Mouse (Mus musculus) kidney, postnatal 0 days (tissue): ENCODE results near the gene Mrpl14. TPM values are rescaled to one million over a fixed set of nuclear protein-coding genes. Genes with fewer than 3 reads are reported as not detected.

Experiments
- ATAC-seq: fragments of 200-750 bp; cut with Nextera tagmentation; replicated peaks from 2 replicates; pipeline ENCODE4 v1.8.0; 2017; ENCODE audit warnings: low read depth, moderate number of reproducible peaks, moderate TSS enrichment, moderate library complexity; ENCODE audit not compliant: low FRiP score
- DNase-seq: peaks from one replicate; pipeline ENCODE4 v3.0.0-alpha.2; 2016; ENCODE audit warnings: low spot score
- H3K27ac ChIP-seq: fragments of 300-500 bp; sonication (generic); 2 replicates; pipeline ENCODE4 v1.5.1; 2014; ENCODE audit warnings: mild to moderate bottlenecking
- H3K27me3 ChIP-seq: fragments of 300-500 bp; sonication (generic); 2 replicates; pipeline ENCODE4 v1.6.1; 2014; ENCODE audit warnings: low read length, mixed read lengths; ENCODE audit not compliant: insufficient read depth
- H3K36me3 ChIP-seq: fragments of 300-500 bp; sonication (generic); 2 replicates; pipeline ENCODE4 v1.6.1; 2014; ENCODE audit warnings: low read length, mixed read lengths; ENCODE audit not compliant: insufficient read depth
- H3K4me1 ChIP-seq: fragments of 300-500 bp; sonication (generic); replicated peaks from 2 replicates; pipeline ENCODE4 v1.6.1; 2014; ENCODE audit warnings: antibody characterized with exemption, low read length, mixed read lengths; ENCODE audit not compliant: insufficient read depth
- H3K4me2 ChIP-seq: fragments of 300-500 bp; sonication (generic); 2 replicates; pipeline ENCODE4 v1.6.1; 2014; ENCODE audit warnings: mild to moderate bottlenecking, low read length, moderate library complexity, mixed read lengths
- H3K4me3 ChIP-seq: fragments of 300-500 bp; sonication (generic); replicated peaks from 2 replicates; pipeline ENCODE4 v1.5.1; 2014; ENCODE audit warnings: low read depth, low read length
- H3K9ac ChIP-seq: fragments of 300-500 bp; sonication (generic); 2 replicates; pipeline ENCODE4 v1.6.1; 2014; ENCODE audit warnings: low read depth, low read length
- H3K9me3 ChIP-seq: fragments of 300-500 bp; sonication (generic); replicated peaks from 2 replicates; pipeline ENCODE4 v1.6.1; 2016; ENCODE audit warnings: low read length, inconsistent platforms, mixed read lengths
- CTCF ChIP-seq: IDR thresholded peaks from 2 replicates; pipeline ENCODE4 v1.5.1; 2016; ENCODE audit warnings: antibody characterized with exemption, low read depth, mild to moderate bottlenecking, moderate library complexity
- WGBS: fragments of 180-500 bp; shearing (Covaris S2); extraction: QIAGEN DNeasy Blood & Tissue Kit; methylation state at CpG from one replicate; pipeline ENCODE4 v1.1.7; 2014; 5-methylcytosine and 5-hydroxymethylcytosine counted together
- polyA plus RNA-seq: library from polyadenylated mRNA; unstranded; fragments of >200 nt; fragmentation: Nextera tagmentation; extraction: Ambion mirVana; gene quantifications from 2 replicates; pipeline ENCODE4 v1.2.1, GENCODE M21; 2015

Gene Mrpl14
- polyA plus RNA-seq, result 148 and 160 TPM in 2 replicates

- DNase-seq (peak; percentile 96), ATAC-seq (peak; percentile 86)
- peak within 1 kb of the TSS; percentile 85 for H3K9ac ChIP-seq
- TF ChIP-seq CTCF, result peak; percentile 4; the same call in 1 of the 2 replicates
- peaks cover 13% of the 10 kb centered on the region; the same call in 1 of the 2 replicates for H3K4me1 ChIP-seq
- H3K9me3 ChIP-seq, result no peaks in the 10 kb centered on the region
- H3K4me2 ChIP-seq, result peak within 1 kb of the TSS; percentile 94
- H3K36me3 ChIP-seq, result no peaks in the 10 kb centered on the region
- peak within 1 kb of the TSS; percentile 91 for H3K4me3 ChIP-seq
- no peaks in the 10 kb centered on the region for H3K27me3 ChIP-seq
- H3K27ac ChIP-seq, result peak within 1 kb of the TSS; percentile 87
- 2% methylated on average over 49 of the region's 50 CpGs for WGBS
Observed at GRCm38 (mm10) chr17:45686093-45686619, at the start of gene Mrpl14. TSS of gene Mrpl14 (plus strand) at chr17:45686322.

- no peaks in the 10 kb centered on the region for H3K36me3 ChIP-seq
- no peaks in the 10 kb centered on the region for H3K27me3 ChIP-seq
- no peak overlapping the region for H3K27ac ChIP-seq
- H3K9ac ChIP-seq, result no peak overlapping the region
- no peak overlapping the region for H3K4me3 ChIP-seq
- H3K4me1 ChIP-seq, result no peaks in the 10 kb centered on the region
- ATAC-seq (no peak), DNase-seq (no peak)
- H3K9me3 ChIP-seq, result no peaks in the 10 kb centered on the region
- H3K4me2 ChIP-seq, result no peak overlapping the region
- WGBS, result 76% methylated on average over 16 of the region's 16 CpGs
- TF ChIP-seq CTCF, result no peak
Observed at GRCm38 (mm10) chr17:45638596-45639295, 47.4 kb upstream of the Mrpl14 start.

GRCm38 (mm10) chr17:45641981-45642380, 44.1 kb upstream of the Mrpl14 start:
- H3K27ac ChIP-seq, result no peak overlapping the region
- no peaks in the 10 kb centered on the region for H3K27me3 ChIP-seq
- no peak overlapping the region for H3K9ac ChIP-seq
- TF ChIP-seq CTCF, result no peak
- no peak for DNase-seq
- no peaks in the 10 kb centered on the region for H3K9me3 ChIP-seq
- H3K36me3 ChIP-seq, result no peaks in the 10 kb centered on the region
- H3K4me2 ChIP-seq, result no peak overlapping the region
- no peaks in the 10 kb centered on the region for H3K4me1 ChIP-seq
- WGBS, result 90% methylated on average over 8 of the region's 8 CpGs
- no peak overlapping the region for H3K4me3 ChIP-seq
- ATAC-seq, result no peak

GRCm38 (mm10) chr17:45642701-45643100, 43.4 kb upstream of the Mrpl14 start:
- ATAC-seq, result no peak
- H3K36me3 ChIP-seq, result no peaks in the 10 kb centered on the region
- no peak overlapping the region for H3K27ac ChIP-seq
- H3K27me3 ChIP-seq, result no peaks in the 10 kb centered on the region
- WGBS, result 23% methylated on average over 12 of the region's 12 CpGs
- no peak overlapping the region for H3K9ac ChIP-seq
- no peaks in the 10 kb centered on the region for H3K9me3 ChIP-seq
- TF ChIP-seq CTCF, result peak; percentile 95
- no peak overlapping the region for H3K4me3 ChIP-seq
- H3K4me2 ChIP-seq, result no peak overlapping the region
- no peaks in the 10 kb centered on the region for H3K4me1 ChIP-seq
- peak; percentile 79 for DNase-seq

GRCm38 (mm10) chr17:45644185-45644584, 41.9 kb upstream of the Mrpl14 start:
- Histone ChIP-seq H3K9ac (no peak overlapping the region), H3K9me3 (no peaks in the 10 kb centered on the region), H3K36me3 (no peaks in the 10 kb centered on the region), H3K4me3 (no peak overlapping the region), H3K4me2 (no peak overlapping the region), H3K4me1 (no peaks in the 10 kb centered on the region), H3K27me3 (no peaks in the 10 kb centered on the region), H3K27ac (no peak overlapping the region)
- peak; percentile 29; the same call in 1 of the 2 replicates for TF ChIP-seq CTCF
- 86% methylated on average over 4 of the region's 4 CpGs for WGBS
- DNase-seq, result no peak
- no peak for ATAC-seq

GRCm38 (mm10) chr17:45653233-45653632, 32.9 kb upstream of the Mrpl14 start:
- Histone ChIP-seq H3K9me3 (no peaks in the 10 kb centered on the region), H3K36me3 (no peaks in the 10 kb centered on the region), H3K27me3 (no peaks in the 10 kb centered on the region), H3K4me3 (no peak overlapping the region), H3K4me1 (no peaks in the 10 kb centered on the region), H3K27ac (no peak overlapping the region), H3K9ac (no peak overlapping the region), H3K4me2 (no peak overlapping the region)
- TF ChIP-seq CTCF, result no peak
- 73% methylated on average over 7 of the region's 7 CpGs for WGBS
- ATAC-seq, result no peak
- no peak for DNase-seq
